Mouse (Mus musculus): ENCODE results near the gene Chka.

- TF ChIP-seq POLR2A (IDR thresholded peaks at IDR 0.05; ENCODE audit: borderline replicate concordance, extremely low read depth, low read depth, low read length) = no peak
- TF ChIP-seq CTCF (IDR thresholded peaks at IDR 0.05; ENCODE audit: insufficient read depth, low read length) = no peak
Measured at GRCm38 (mm10) chr19:3896208-3896607, 44.6 kb downstream of the Chka start.

Measured in lung, adult 2 months (tissue).